Mouse (Mus musculus): Measurements from ENCODE around the gene Armc2. TPM values are rescaled to one million over a fixed set of nuclear protein-coding genes. Genes with fewer than 3 reads are reported as not detected.

Armc2 gene
- total and polyA plus RNA-seq, 2 experiments from 2014 or later, result 6.3 to 13.6 TPM

GRCm38 (mm10) chr10:41883741-41884575 lies 134.3 kb downstream of the Armc2 start:
- peaks cover 4% of the 10 kb centered on the region; the same call in 1 of the 2 replicates for H3K4me1 ChIP-seq (ENCODE audit: insufficient read depth, low read length)
- H3K9ac ChIP-seq (replicated peaks; ENCODE audit: low read length, poor library complexity, severe bottlenecking), result no peak overlapping the region
- ATAC-seq (ENCODE audit: low FRiP score) (no peak), DNase-seq (ENCODE audit: low spot score) (no peak)
- H3K4me2 ChIP-seq (ENCODE audit: low read depth, low read length, poor library complexity, severe bottlenecking), result no peak overlapping the region
- 47% methylated on average over 8 of the region's 8 CpGs for WGBS
- no peaks in the 10 kb centered on the region for H3K27me3 ChIP-seq (ENCODE audit: insufficient read depth, low read length)
- H3K9me3 ChIP-seq (ENCODE audit: low read length), result no peaks in the 10 kb centered on the region
- H3K36me3 ChIP-seq (ENCODE audit: insufficient read depth, low read length), result no peaks in the 10 kb centered on the region
- no peak for TF ChIP-seq CTCF (IDR thresholded peaks at IDR 0.05)
- no peak overlapping the region for H3K4me3 ChIP-seq (ENCODE audit: low read depth, low read length)
- no peak overlapping the region for H3K27ac ChIP-seq (ENCODE audit: low read depth, low read length)

GRCm38 (mm10) chr10:41881438-41881837 lies 136.8 kb downstream of the Armc2 start:
- TF ChIP-seq CTCF (IDR thresholded peaks at IDR 0.05), result no peak
- 13% methylated on average over 4 of the region's 4 CpGs for WGBS
- Histone ChIP-seq H3K4me1 (ENCODE audit: insufficient read depth, low read length) (no peaks in the 10 kb centered on the region), H3K9ac (replicated peaks; ENCODE audit: low read length, poor library complexity, severe bottlenecking) (no peak overlapping the region), H3K9me3 (ENCODE audit: low read length) (no peaks in the 10 kb centered on the region), H3K27ac (ENCODE audit: low read depth, low read length) (no peak overlapping the region), H3K36me3 (ENCODE audit: insufficient read depth, low read length) (no peaks in the 10 kb centered on the region), H3K27me3 (ENCODE audit: insufficient read depth, low read length) (no peaks in the 10 kb centered on the region), H3K4me2 (ENCODE audit: low read depth, low read length, poor library complexity, severe bottlenecking) (no peak overlapping the region), H3K4me3 (ENCODE audit: low read depth, low read length) (no peak overlapping the region)
- DNase-seq (ENCODE audit: low spot score) (peak; percentile 22), ATAC-seq (ENCODE audit: low FRiP score) (peak; percentile 38; the same call in 1 of the 2 replicates)

GRCm38 (mm10) chr10:41880777-41881176 lies 137.5 kb downstream of the Armc2 start:
- H3K4me3 ChIP-seq (ENCODE audit: low read depth, low read length), result no peak overlapping the region
- no peak overlapping the region for H3K4me2 ChIP-seq (ENCODE audit: low read depth, low read length, poor library complexity, severe bottlenecking)
- WGBS, result 24% methylated on average over 1 of the region's 1 CpGs
- DNase-seq (ENCODE audit: low spot score), result no peak
- no peaks in the 10 kb centered on the region for H3K27me3 ChIP-seq (ENCODE audit: insufficient read depth, low read length)
- no peak overlapping the region for H3K9ac ChIP-seq (replicated peaks; ENCODE audit: low read length, poor library complexity, severe bottlenecking)
- no peak for TF ChIP-seq CTCF (IDR thresholded peaks at IDR 0.05)
- H3K4me1 ChIP-seq (ENCODE audit: insufficient read depth, low read length), result no peaks in the 10 kb centered on the region
- no peak for ATAC-seq (ENCODE audit: low FRiP score)
- no peaks in the 10 kb centered on the region for H3K36me3 ChIP-seq (ENCODE audit: insufficient read depth, low read length)
- no peak overlapping the region for H3K27ac ChIP-seq (ENCODE audit: low read depth, low read length)
- no peaks in the 10 kb centered on the region for H3K9me3 ChIP-seq (ENCODE audit: low read length)

- Histone ChIP-seq H3K27ac (ENCODE audit: low read depth, low read length) (no peak overlapping the region), H3K9me3 (ENCODE audit: low read length) (no peaks in the 10 kb centered on the region), H3K9ac (replicated peaks; ENCODE audit: low read length, poor library complexity, severe bottlenecking) (no peak overlapping the region), H3K4me2 (ENCODE audit: low read depth, low read length, poor library complexity, severe bottlenecking) (no peak overlapping the region), H3K4me1 (ENCODE audit: insufficient read depth, low read length) (no peaks in the 10 kb centered on the region), H3K36me3 (ENCODE audit: insufficient read depth, low read length) (no peaks in the 10 kb centered on the region), H3K4me3 (ENCODE audit: low read depth, low read length) (no peak overlapping the region), H3K27me3 (ENCODE audit: insufficient read depth, low read length) (no peaks in the 10 kb centered on the region)
- no peak for DNase-seq (ENCODE audit: low spot score)
- no peak for ATAC-seq (ENCODE audit: low FRiP score)
- no peak for TF ChIP-seq CTCF (IDR thresholded peaks at IDR 0.05)
- 52% methylated on average over 4 of the region's 4 CpGs for WGBS
These were observed 138.0 kb downstream of the Armc2 start for GRCm38 (mm10) chr10:41880206-41880605.

- H3K4me3 ChIP-seq (ENCODE audit: low read depth, low read length), result no peak overlapping the region
- no peak overlapping the region for H3K9ac ChIP-seq (replicated peaks; ENCODE audit: low read length, poor library complexity, severe bottlenecking)
- 82% methylated on average over 1 of the region's 1 CpGs for WGBS
- DNase-seq (ENCODE audit: low spot score) (peak; percentile 15), ATAC-seq (ENCODE audit: low FRiP score) (no peak)
- TF ChIP-seq CTCF (IDR thresholded peaks at IDR 0.05), result no peak
- no peaks in the 10 kb centered on the region for H3K36me3 ChIP-seq (ENCODE audit: insufficient read depth, low read length)
- H3K4me1 ChIP-seq (ENCODE audit: insufficient read depth, low read length), result no peaks in the 10 kb centered on the region
- H3K9me3 ChIP-seq (ENCODE audit: low read length), result no peaks in the 10 kb centered on the region
- no peak overlapping the region for H3K27ac ChIP-seq (ENCODE audit: low read depth, low read length)
- H3K27me3 ChIP-seq (ENCODE audit: insufficient read depth, low read length), result no peaks in the 10 kb centered on the region
- no peak overlapping the region for H3K4me2 ChIP-seq (ENCODE audit: low read depth, low read length, poor library complexity, severe bottlenecking)
These were observed 138.6 kb downstream of the Armc2 start for GRCm38 (mm10) chr10:41879675-41880074.

GRCm38 (mm10) chr10:41878344-41878743 lies 139.9 kb downstream of the Armc2 start:
- Histone ChIP-seq H3K4me2 (ENCODE audit: low read depth, low read length, poor library complexity, severe bottlenecking) (no peak overlapping the region), H3K9me3 (ENCODE audit: low read length) (no peaks in the 10 kb centered on the region), H3K9ac (replicated peaks; ENCODE audit: low read length, poor library complexity, severe bottlenecking) (no peak overlapping the region), H3K27me3 (ENCODE audit: insufficient read depth, low read length) (no peaks in the 10 kb centered on the region), H3K4me1 (ENCODE audit: insufficient read depth, low read length) (no peaks in the 10 kb centered on the region), H3K36me3 (ENCODE audit: insufficient read depth, low read length) (no peaks in the 10 kb centered on the region), H3K27ac (ENCODE audit: low read depth, low read length) (no peak overlapping the region), H3K4me3 (ENCODE audit: low read depth, low read length) (no peak overlapping the region)
- WGBS, result 89% methylated on average over 11 of the region's 11 CpGs
- DNase-seq (ENCODE audit: low spot score) (no peak), ATAC-seq (ENCODE audit: low FRiP score) (no peak)
- TF ChIP-seq CTCF (IDR thresholded peaks at IDR 0.05), result no peak
